Mouse (Mus musculus): Measurements from ENCODE around the gene Ntrk3.

Ntrk3 gene

GRCm38 (mm10) chr7:78737614-78738210, at the start of gene Ntrk3:
Gene Ntrk3 (minus strand): TSS chr7:78738012.
- peak; percentile 68 for DNase-seq (ENCODE audit: low read depth, low spot score)

GRCm38 (mm10) chr7:78785906-78786305, 48.1 kb upstream of the Ntrk3 start:
- no peak for DNase-seq (ENCODE audit: low read depth, low spot score)

- peak; percentile 92 for DNase-seq (ENCODE audit: low read depth, low spot score)
Measured at GRCm38 (mm10) chr7:78782639-78783581, 45.1 kb upstream of the Ntrk3 start, which contains the start of the genes Mrps11 and Mrpl46. Gene Mrps11 (plus strand): TSS chr7:78783119. Gene Mrpl46 (minus strand): TSS chr7:78783531.

- DNase-seq (ENCODE audit: low read depth, low spot score) = no peak
Measured at GRCm38 (mm10) chr7:78778741-78779140, 40.9 kb upstream of the Ntrk3 start.

GRCm38 (mm10) chr7:78770936-78771335, 33.1 kb upstream of the Ntrk3 start:
- no peak for DNase-seq (ENCODE audit: low read depth, low spot score)

- DNase-seq (ENCODE audit: low read depth, low spot score) = no peak
Measured at GRCm38 (mm10) chr7:78769075-78769652, 31.4 kb upstream of the Ntrk3 start.

- no peak for DNase-seq (ENCODE audit: low read depth, low spot score)
Measured at GRCm38 (mm10) chr7:78767929-78768531, 30.2 kb upstream of the Ntrk3 start.

GRCm38 (mm10) chr7:78766019-78766683, 28.3 kb upstream of the Ntrk3 start:
- DNase-seq (ENCODE audit: low read depth, low spot score) = peak; percentile 89

- DNase-seq (ENCODE audit: low read depth, low spot score) = no peak
Measured at GRCm38 (mm10) chr7:78765215-78765631, 27.4 kb upstream of the Ntrk3 start.

- no peak for DNase-seq (ENCODE audit: low read depth, low spot score)
Measured at GRCm38 (mm10) chr7:78763801-78764200, 26.0 kb upstream of the Ntrk3 start.

- no peak for DNase-seq (ENCODE audit: low read depth, low spot score)
Measured at GRCm38 (mm10) chr7:78754458-78755000, 16.7 kb upstream of the Ntrk3 start.

- no peak for DNase-seq (ENCODE audit: low read depth, low spot score)
Measured at GRCm38 (mm10) chr7:78753752-78754457, 16.1 kb upstream of the Ntrk3 start.

GRCm38 (mm10) chr7:78752961-78753360, 15.1 kb upstream of the Ntrk3 start:
- DNase-seq (ENCODE audit: low read depth, low spot score) = no peak

- no peak for DNase-seq (ENCODE audit: low read depth, low spot score)
Measured at GRCm38 (mm10) chr7:78743731-78744385, 6.0 kb upstream of the Ntrk3 start.

- no peak for DNase-seq (ENCODE audit: low read depth, low spot score)
Measured at GRCm38 (mm10) chr7:78739351-78740000, 1.7 kb upstream of the Ntrk3 start.

GRCm38 (mm10) chr7:78737196-78737595, 616 bp downstream of the Ntrk3 start:
- peak; percentile 20 for DNase-seq (ENCODE audit: low read depth, low spot score)

GRCm38 (mm10) chr7:78731391-78731790, 6.4 kb downstream of the Ntrk3 start:
- no peak for DNase-seq (ENCODE audit: low read depth, low spot score)

GRCm38 (mm10) chr7:78724591-78724990, 13.2 kb downstream of the Ntrk3 start:
- DNase-seq (ENCODE audit: low read depth, low spot score) = peak; percentile 66

GRCm38 (mm10) chr7:78722051-78722450, 15.8 kb downstream of the Ntrk3 start:
- DNase-seq (ENCODE audit: low read depth, low spot score) = no peak
